Mouse (Mus musculus): ENCODE results near the gene Gm11937.

Gene Gm11937

GRCm38 (mm10) chr11:99581564-99581963 lies 28.4 kb downstream of the Gm11937 start:
- DNase-seq (ENCODE audit: low spot score in 2 of 2) = no peak

GRCm38 (mm10) chr11:99581051-99581450 lies 28.9 kb downstream of the Gm11937 start:
- no peak for DNase-seq (ENCODE audit: low spot score in 2 of 2)

DNA sequence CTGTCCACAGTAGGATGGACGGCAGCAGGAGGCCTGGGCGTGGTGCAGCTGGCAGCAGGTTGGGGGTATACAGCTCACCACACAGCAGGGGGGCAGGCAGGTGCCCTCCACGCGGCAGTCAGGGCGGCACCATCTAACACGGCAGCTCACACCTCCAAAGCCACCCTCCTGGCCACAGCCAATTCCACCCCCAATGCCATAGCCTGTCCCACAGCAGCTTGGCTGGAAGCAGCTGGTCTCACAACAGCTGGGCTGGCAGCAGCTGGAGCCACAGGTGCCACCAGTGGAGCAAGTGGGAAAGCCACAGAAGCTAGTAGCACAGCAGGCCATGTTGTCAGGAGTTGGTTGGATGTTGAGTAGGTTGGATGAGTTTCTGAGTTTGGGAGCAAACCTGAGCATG lies 29.4 kb downstream of the Gm11937 start, which contains the start of gene Krtap1-5:
Krtap1-5 (minus strand) TSS at position 381 of the 400 bp plus-strand sequence.
- DNase-seq (ENCODE audit: low spot score in 2 of 2) = no peak

DNA sequence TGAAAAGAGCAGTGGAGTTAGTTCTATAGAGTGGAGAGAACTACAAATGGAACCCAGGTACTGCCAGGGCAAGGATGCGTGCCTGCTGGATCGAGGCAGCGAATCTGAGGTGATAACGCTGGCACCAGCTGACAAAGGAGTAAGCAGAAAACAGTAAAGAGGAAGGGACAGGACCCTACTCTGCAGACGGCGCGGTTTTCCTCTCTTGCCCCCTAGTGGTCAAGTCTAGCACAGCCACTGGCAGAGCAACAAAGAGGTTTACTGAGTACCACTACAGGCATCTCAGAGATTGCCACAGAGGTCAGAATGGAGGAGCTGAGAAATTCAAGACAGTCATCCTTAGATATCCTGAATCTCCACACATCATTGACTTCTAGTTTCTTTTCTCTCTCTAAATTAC lies 35.9 kb downstream of the Gm11937 start:
- peak; percentile 10 to 14 for DNase-seq (ENCODE audit: low spot score in 2 of 2)

DNA sequence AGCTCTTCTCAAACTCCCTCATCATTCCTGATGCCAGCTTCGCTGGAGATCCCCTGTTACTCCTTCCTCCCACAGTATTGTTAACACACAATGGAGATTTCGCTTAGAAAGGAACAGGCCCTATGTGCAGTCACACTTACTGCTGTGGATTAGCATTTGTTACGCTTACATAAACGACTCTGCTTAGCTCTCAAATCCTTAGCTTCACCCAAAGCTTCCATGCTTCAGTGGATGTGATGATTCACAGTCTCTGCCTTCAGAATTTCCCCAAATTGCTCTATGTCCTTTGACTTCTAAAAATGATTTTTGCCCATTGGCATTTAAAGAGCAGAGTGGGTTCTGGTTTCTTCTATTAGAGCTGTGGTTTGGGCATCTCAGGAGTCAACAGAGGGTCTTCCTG lies 36.8 kb downstream of the Gm11937 start:
- no peak for DNase-seq (ENCODE audit: low spot score in 2 of 2)

DNA sequence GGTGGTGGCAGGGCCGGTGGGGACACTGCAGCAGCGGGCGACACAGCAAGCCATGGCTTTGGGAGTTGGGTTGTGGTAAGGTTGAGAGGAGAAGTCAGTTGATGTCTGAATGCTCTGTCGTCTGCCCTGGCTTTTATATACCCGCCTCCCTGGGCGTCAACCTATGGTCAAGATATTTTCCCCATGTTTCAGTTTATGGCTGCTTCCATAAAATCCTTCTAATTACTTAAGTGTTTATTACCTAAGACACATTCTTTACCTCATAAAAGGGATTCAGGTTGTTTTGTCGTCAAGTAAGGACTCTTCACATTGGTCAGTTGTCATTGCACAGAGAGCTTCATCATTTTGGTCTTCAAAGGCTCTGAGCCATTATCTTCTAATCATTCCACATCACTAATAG lies 43.5 kb downstream of the Gm11937 start, which contains the start of gene Krtap3-1:
Krtap3-1 (minus strand) TSS at position 101 of the 400 bp plus-strand sequence.
- DNase-seq (ENCODE audit: low spot score in 2 of 2) = no peak

DNA sequence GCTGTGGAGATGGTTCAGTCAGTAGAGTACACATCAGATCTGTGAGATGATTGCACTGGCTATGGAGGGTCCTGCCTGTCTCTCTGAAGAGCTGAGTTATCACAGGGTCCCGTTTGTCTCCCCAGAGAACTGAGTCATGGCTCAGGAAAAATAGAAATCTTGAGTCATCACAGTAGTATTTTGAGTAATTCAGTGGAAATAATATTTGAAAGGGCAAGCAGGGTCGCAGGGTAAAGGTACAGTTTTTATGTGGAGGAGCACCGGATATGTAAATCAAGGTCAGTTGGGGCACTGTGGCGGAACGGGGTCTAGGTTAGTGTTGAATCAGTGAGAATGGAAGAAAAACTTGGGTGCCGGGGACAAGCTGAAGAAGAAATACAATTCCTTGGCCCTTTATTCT lies 47.4 kb downstream of the Gm11937 start:
- DNase-seq (ENCODE audit: low spot score in 2 of 2) = no peak
